Mouse (Mus musculus) splenic B cell, adult 2 months (primary cell): ENCODE data around the gene Ptpn9.

ENCODE experiments used
- DNase-seq: peaks from one replicate; pipeline ENCODE4 v3.0.0-alpha.2; 2011; ENCODE audit warnings: low read depth, low spot score
- H3K27me3 ChIP-seq: 2 replicates; pipeline ENCODE4 v1.6.1; 2012; ENCODE audit warnings: mild to moderate bottlenecking, low read length, moderate library complexity, mixed read lengths; ENCODE audit not compliant: control insufficient read depth, poor library complexity, insufficient read depth, severe bottlenecking
- H3K36me3 ChIP-seq: 2 replicates; pipeline ENCODE4 v1.6.1; 2012; ENCODE audit warnings: mild to moderate bottlenecking, low read length, moderate library complexity, mixed read lengths; ENCODE audit not compliant: control insufficient read depth, poor library complexity, insufficient read depth, severe bottlenecking

Gene Ptpn9

DNA sequence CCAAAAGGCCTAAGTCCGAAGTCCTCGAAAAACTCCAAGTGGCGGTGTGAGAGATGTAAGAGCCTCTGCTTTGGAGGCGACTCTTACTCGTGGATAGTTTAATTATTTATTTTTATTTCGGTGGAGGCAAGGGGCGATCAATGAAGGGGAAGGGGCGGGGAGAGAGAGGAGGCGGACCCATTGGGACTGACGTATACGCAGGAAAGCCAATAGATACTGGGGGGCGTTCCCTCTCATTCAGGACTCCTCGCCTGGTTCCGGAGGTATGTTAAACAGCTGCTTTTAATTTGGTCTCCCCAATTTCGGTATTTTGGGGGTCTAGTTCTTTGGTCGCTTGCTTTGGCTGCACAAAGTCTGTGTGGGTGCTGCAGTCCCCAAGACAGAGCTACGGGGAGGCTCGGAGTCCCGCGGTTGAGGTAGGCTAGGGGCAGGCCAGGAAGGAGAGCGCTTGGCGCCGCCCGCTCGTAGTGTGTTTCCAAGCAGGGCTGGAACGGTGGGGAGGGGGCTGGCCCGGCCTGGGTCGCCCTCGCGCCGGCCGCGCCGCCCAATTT lies 77.2 kb downstream of the Ptpn9 start, which contains the start of gene Sin3a:
TSS of gene Sin3a (plus strand) at position 240 of the 551 bp plus-strand sequence.
- no peaks in the 10 kb centered on the region for H3K36me3 ChIP-seq

DNA sequence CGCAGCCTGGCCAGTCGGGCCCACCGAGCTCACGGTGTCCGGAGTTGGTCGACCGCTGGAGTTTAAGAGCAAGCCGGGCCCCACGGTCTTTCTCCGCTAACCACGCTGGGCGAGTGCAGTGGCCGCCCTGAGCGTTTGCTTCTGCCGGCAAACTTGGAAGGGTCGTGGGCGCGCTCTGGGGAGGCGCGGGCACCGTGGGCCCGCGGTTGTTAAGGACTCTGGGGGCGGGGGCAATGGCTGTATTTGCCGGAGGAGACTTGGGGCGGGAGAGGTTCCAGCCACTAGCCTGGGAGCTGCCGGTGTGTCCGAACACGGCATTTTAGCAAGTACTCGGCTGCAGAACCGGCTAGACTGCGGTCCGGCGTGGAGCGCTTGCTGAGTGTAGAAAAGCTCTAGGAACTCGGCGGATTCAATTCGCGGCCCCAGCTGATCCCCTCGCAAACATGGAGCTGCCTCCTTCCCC lies 77.8 kb downstream of the Ptpn9 start:
- DNase-seq, result no peak

More for the DNA sequence above, 77.2 kb downstream of the Ptpn9 start, which contains the start of gene Sin3a:
- H3K27me3 ChIP-seq, result no peaks in the 10 kb centered on the region
- peak; percentile 80 for DNase-seq

DNA sequence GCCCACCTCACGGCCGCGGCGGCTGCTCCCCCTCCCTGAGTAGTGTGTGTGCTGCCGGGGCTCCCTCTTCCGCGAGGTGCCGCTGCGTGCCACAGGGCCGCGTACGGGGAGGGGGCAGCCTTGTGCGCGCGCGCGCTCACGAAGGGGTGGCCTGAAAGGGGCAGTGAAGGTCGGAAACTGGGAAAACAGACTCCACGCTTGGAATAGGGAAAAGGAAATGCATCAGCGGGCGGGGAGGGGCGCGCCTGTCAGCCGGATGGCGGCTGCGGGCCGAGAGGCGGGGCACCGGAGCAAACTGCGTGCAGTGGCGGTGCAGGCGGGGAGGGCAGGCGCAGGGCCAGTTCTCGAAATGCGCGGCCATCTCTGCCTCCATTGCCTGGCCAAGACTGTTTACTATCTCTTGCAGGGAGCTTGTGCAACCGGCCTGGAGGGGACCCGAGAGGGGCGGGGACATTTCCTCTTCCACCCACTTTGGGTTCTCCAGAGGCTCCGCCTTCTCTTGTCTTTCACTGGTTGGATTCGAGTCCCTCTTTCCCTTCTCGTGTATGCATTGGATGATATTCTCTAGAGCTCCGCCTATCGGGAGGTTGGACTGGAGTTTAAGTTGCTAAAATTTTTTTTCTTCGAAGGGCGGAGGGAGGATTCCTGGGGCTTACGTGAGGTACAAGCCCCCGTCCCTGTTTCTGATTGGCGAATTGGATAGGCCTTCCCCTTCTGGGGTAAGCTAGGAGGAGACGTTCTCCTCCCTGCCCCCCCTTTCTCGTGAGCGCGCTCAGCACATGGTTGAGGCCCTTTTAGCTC lies 78.5 kb downstream of the Ptpn9 start:
- H3K36me3 ChIP-seq, result no peaks in the 10 kb centered on the region
- H3K27me3 ChIP-seq, result no peaks in the 10 kb centered on the region
- peak; percentile 98 for DNase-seq

More for the DNA sequence above, 77.8 kb downstream of the Ptpn9 start:
- Histone ChIP-seq H3K27me3 (no peaks in the 10 kb centered on the region), H3K36me3 (no peaks in the 10 kb centered on the region)

GRCm38 (mm10) chr9:57073790-57074094 lies 79.0 kb downstream of the Ptpn9 start:
- H3K36me3 ChIP-seq, result no peaks in the 10 kb centered on the region
- H3K27me3 ChIP-seq, result no peaks in the 10 kb centered on the region
- no peak for DNase-seq

DNA sequence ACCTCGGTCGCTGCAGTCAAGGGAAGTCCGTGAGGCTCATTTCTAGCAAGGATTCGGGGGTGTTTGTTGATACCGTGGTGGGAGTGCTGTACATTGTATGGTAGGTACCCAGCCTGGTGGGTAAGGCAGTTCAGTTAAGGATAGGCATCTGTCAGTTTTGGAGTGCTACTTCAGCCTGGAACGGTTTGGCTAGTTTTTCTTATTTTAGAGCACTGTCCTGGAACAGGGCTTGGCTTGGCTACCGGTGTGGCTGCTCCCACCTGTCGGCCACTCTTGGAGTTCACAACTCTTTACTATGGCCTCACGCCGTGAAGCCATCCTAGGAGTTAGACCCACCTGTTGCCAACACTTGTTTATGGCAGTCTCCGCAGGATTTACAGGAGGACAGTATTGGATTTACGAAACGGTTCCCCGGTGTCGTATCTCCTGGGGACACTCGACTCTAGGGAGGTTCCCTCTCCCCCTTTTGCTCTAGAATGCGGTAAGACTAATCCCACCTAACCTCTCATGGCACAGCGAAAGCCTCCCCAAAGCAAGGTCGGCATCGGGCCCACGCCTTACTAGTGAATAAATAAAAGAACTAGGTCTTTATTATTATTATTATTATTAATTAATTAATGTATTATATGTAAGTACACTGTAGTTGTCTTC lies 79.6 kb downstream of the Ptpn9 start:
- peak; percentile 39 for DNase-seq
- no peaks in the 10 kb centered on the region for H3K27me3 ChIP-seq
- H3K36me3 ChIP-seq, result no peaks in the 10 kb centered on the region

GRCm38 (mm10) chr9:57074822-57075603 lies 80.3 kb downstream of the Ptpn9 start:
- DNase-seq, result peak; percentile 76
- Histone ChIP-seq H3K36me3 (no peaks in the 10 kb centered on the region), H3K27me3 (no peaks in the 10 kb centered on the region)

DNA sequence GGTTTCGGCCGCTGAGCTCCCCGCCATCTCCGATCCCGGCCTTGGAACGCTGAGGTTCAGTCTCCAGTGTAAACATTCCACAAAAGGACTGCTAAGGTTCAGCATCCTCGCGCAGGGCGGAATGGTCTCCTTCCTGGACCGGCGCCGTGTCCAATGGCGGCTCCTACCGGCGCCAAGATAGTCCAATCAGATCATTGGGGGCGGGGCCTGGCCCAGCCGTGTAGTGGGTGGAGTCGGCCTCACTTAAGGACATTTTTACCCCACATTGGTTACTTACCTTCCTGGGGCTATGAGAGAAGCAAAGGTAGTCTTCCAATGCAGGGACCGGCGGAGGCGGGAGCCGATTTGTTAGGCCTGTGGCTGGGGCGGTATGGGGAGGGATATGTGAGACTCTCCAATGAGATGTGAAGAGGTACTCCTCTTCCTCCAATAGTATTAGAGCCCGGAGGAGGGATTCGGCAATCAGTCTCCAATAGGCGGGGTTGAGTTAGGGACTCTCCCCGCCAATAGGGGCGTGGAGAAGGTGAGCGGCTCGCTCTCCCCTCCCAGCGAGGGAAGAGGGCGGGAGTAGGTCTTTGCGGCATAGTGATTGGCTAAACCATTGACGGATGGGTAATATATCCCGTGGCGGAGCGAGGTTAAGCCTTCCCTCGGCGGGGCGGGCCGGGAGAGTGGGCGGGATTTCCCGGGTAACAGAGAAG lies 81.1 kb downstream of the Ptpn9 start:
- no peaks in the 10 kb centered on the region; the same call in 1 of the 2 replicates for H3K36me3 ChIP-seq
- peak; percentile 99 for DNase-seq

DNA sequence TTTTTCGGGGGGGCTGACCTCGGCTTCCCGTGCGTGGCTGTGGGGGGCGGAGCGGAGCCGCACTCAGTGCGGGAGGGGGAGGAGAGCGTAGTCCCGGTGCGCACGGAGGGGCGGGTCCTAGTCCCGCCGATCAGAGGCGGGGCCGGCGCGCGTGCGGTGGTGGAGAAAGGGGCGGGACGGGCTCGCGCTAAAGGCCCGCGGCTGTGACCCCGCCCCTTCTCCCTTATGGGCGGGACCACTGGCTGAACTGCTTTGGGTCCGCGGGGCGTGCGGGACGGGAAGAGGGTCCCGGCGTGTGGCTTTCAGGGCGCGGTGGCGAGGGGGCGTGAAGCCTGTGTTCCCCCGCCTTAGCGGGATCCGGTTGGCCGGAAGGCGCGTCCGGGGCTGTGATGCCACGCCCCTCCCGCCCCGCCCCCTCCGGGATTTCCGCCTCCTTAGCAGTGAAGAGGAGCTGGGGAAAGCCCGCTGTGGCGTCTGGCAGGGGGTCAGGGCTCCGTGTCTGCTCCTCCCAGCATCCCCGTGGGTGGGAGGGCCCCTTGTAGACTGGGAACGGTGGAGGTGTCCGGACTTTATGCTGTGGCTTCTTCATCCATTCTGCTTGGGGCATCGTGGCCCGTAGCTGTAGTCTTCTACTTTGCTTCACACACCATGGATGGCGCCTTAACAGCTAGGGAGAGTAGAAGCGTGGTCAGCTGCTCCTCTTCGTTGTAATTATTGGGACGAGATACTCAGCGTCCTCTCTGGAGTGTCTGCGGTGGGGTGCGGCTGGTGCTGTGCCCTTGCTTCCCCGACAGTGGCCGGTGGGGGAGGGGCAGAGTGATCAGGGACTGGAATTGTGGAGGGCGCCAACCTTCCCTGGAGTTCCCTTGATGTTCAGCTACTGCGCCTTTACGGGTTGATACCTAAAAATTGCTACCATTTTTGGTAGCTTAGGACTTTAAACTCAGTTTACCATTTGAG lies 82.3 kb downstream of the Ptpn9 start:
- DNase-seq, result peak; percentile 92
- no peaks in the 10 kb centered on the region for H3K27me3 ChIP-seq
- H3K36me3 ChIP-seq, result no peaks in the 10 kb centered on the region; the same call in 1 of the 2 replicates

More for the DNA sequence above, 81.1 kb downstream of the Ptpn9 start:
- no peaks in the 10 kb centered on the region for H3K27me3 ChIP-seq

GRCm38 (mm10) chr9:57082236-57082635 lies 87.5 kb downstream of the Ptpn9 start:
- DNase-seq, result no peak
- peaks cover 5% of the 10 kb centered on the region for H3K36me3 ChIP-seq

More at GRCm38 (mm10) chr9:57082236-57082635, 87.5 kb downstream of the Ptpn9 start:
- H3K27me3 ChIP-seq, result no peaks in the 10 kb centered on the region
